Mouse (Mus musculus): ENCODE data around the gene Scn1b.

Gene Scn1b

DNA sequence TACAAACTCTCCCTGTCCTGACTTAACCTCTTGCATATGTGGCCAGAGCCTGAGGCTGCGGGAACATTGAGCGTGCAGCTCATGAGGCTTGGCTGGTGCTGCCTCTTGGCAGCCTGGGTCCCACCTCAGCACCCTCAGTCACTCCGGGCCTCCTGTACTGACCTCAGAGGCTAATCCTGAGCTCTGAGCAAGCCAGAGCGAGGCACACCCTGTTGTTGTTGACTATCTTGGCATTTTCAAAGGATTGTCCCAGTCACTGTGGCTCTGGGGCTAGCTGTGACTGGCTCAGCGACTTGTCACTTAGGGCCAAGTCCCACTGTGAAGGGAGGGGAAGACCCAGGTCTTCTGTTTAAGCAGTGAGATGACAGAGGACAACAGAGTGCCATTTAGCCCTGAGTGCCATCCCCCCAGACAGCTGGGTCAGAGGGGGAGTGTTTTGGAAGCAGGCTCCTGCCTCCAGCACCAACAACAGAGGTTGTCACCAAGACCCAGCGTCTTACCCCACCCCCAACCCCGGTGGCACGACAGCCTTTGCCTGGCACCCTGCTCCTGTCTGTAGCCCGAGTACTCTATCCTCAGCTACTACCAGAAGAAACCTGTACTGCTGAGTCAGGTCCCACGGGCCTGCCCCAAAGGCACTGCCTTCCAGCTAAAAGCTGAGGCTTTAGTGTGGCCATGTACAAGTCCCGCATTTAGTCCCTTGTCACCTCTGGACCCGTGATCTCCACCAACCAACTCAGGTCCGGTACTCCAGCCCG, 43.8 kb downstream of the Scn1b start:
- no peak for DNase-seq

DNA sequence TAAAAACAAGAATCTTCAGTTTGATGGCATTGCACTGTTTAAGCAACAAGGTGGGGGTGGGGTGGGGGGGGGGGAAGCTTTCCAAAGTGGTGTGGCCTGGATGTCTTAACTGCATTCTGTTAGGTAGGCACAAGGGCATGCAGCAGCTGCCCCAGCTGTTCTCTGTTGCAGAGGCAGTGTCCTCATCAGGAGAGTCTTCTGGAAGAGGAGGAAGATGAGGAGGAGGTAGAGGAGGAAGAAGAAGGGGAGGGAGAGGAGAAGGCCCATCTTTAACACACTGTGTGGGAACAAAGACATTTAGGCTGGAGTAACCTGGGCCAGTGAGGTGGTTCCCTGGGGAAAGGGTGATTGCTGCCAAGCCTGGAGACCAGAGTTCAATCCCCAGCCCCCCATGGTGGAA, 44.7 kb downstream of the Scn1b start:
- DNase-seq = no peak

DNA sequence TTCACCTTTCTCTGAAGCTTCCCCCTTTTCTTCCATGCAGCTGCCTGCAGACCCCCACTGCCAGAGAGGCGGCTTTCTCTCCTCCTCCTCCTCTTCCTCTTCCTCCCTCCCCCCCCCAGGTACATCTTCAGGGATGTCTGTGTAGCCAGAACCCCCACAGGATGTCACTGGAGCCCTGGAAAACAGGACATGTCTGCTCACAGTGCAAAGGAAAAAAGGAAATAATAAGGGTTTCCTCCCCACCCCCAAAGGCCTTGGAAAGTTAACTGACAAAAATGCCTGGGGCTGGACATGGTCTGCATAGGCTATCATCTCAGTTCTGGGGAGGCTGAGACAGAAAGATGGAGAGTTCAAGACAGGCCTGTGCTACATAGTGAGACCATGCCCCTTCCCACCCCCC, 45.7 kb downstream of the Scn1b start:
- DNase-seq = no peak

DNA sequence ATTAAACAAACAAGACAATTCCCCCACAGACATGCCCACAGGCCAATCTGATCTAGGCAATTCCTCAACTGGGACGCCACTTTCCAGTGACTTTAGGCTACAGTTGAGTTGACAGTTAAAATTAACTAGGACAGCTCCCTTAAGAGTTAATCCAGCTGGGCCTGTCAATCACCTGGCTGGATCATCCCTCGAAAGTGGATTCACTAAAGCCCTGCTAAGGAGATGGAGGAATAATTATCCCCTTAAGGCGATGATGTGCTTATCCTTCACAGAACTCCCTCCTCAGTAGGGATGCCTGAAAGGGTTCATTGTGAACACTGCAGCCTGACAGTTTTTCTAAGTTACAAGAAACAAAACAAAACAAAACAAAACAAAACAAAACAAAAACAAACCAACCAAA, 46.2 kb downstream of the Scn1b start:
- no peak for DNase-seq

DNA sequence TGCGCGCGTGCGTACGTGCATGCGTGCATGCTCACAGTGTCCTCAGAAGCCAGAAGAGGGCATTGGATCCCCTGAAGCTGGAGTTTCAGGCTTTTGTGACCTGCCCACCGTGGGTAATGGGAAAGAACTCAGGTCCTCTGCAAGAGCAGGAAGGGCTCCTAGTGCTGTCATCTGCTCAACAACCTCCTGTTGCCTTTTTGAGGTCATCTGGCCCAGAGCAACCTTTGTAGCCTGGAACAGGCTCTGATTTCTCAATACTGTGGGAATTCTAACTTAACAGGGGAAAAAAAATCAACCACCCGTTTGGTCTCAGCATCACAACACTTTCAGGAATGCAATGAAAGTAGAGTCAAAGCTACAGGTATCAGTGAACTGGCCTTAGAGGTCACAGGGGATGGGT, 47.1 kb downstream of the Scn1b start:
- no peak for DNase-seq

DNA sequence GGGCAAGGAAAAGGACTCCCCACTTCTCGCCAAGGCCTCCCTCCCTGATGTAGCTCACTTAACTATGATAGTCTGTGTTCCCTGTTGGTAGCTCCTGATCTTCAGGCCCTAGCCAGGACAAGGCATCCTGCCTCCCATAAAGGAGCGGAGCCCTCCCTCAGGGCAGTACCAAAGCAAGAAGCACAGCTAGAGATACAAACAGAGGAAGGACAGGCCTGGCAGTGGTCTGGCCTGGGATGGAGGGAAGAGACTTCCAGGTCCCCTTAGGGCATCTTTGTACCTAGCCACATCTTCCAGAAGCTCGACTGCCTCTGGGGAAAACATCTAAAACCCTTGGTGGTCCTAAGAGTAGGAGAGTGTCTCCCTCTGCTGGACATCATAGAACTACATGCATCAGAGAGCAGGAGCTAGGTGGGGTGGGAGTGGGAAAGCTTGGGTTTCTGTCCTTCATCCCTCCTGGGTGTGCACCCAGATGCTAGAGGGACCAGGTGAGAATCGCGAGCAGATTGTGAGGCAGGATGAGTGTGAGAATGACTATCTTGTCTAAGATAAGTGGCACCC, 48.8 kb downstream of the Scn1b start:
- DNase-seq = peak; percentile 42

DNA sequence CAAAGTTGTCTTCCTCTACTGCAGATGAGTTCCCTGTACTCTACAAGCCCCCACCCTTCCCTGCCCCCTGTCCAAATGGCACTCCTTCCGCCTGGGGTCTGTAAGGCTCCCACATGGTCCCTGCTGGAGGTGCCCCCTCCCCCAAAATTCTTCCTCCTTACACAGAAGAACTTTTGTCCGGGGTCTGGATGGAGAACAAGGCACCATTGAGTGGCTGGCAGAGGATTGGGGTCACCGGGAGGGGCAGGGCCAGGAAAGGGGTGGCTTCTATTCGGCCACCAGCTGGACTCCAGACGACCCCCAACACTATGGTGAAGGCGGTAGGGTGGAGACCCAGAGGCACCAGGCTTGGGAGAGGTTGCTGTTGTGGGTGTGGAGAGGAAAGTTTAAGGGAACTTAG, 49.3 kb downstream of the Scn1b start:
- no peak for DNase-seq

DNA sequence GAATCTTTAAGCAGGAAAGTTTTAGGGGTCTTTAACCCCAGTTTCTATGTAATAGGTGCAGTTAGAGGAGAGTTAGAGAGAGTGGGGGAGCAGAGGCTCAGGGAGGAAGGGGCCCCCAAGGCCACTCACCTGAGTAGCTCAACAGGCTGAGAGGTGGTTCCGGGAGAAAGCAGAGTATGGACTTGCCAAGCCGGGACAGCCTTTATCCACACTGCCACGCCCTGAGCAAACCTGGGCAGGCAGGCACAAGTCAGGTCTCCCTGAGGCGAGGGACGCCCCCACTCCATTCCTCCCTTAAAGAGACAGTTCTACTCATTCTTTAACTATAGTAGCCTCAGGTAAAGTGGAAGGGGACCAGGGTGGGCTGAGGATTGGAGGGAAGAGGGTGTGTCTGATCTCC, 50.3 kb downstream of the Scn1b start, which contains the start of gene Fxyd3:
Gene Fxyd3 (minus strand): TSS at position 213 of the 400 bp plus-strand sequence.
- no peak for DNase-seq

DNA sequence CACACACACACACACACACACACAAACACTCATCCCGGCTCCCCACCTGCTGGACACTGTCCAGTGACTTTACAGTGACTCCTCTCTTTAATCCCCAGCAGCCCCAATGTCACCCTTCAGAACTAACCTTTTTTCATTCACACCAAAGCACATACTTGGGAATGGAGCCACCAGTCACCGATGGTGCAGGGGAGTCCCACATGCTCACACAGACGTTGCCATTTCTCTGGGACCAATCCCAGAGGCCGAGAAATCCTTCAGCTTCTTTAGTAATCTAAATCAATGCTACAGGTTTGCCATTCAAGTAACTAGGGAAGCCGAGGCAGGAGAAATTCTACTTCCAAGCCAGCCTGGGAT, 52.1 kb downstream of the Scn1b start:
- DNase-seq = no peak

DNA sequence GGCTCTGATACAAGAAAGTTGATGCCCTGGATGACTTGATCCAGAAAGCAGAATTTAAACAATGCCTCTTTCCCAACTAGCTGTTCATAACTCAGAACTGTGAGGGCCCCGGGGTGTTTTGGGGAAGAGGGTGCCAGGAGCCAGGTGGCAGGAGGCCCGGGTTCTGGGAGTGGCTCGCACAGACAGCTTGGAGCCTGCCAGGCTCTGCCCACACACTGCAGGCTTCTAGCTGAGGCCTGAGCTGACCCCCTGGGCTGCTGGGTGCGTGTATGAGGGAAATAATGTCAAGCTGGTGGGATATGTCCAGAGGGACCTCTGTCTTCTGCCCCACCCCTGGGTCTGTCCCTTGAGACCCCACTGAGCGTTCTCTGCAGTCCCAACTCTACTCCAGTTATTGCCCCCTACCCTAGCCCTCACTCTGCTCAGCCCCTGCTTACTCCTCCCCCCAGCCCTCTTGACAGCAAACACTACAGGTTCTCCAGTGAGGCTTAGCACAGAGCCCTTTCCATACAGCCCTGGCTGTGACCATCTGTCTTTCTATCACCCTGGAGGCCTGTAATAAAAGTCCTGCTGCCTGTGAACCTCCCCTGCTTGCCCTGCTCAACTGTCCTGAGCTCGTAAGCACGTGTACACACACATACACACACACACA, 52.6 kb downstream of the Scn1b start:
- DNase-seq = no peak

DNA sequence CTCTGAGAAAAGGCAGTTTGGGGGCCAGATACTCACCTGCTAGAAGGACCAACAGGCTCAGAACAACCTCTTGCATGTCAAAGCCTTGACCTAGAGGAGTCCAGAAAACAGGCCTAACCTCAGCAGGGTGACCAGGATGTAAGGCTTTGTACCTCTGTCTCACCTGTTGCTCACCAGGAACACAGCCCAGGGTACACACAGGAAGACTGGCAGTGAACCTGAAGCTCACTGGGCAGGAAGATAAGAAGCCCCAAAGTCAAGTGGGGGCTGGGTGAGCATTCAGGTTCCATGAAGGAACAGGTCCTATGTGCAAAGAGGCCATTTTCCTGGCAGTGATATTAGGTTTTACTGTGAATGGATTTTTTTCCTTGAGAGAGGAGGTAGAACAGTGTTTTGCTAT, 53.3 kb downstream of the Scn1b start:
- DNase-seq = no peak

DNA sequence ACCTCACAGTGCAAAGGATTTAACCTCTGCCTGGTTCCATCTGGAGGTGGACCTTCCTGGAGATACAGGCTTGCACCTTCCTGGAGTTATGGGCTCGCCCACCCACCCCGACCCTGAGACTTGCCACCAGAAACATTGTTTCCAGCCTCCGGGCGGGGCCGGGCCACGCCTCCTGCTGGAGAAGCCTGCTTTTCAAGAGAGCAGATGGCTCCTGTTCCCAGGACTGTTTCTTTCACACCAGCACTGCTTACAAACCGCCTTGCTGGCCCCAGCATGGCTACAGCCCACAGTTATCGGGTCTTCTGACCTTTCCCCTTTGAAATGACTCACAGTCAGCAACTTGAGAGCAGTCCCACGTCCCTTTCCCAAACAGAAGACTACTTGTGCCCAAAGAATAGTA, 54.5 kb downstream of the Scn1b start:
- DNase-seq = no peak

DNA sequence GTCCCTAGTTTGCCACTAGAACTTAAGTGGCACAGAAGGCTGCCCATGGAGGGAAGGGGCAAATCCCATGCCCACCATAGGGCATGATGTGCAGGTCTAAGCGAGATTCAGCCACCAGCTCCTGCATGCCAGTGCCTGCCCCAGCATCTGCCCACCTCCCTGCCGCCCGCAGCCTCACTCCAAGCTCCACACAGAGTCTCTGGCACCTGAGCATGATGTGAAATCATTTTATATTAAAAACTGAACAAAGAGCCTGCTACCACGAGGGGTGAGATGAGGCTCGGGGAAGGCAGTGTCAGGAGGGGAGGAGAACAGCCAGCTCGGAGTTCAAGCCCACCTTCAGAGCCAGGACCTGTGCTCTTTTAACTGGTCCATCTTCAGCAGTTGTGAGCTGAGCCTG, 56.5 kb downstream of the Scn1b start:
- DNase-seq = no peak

DNA sequence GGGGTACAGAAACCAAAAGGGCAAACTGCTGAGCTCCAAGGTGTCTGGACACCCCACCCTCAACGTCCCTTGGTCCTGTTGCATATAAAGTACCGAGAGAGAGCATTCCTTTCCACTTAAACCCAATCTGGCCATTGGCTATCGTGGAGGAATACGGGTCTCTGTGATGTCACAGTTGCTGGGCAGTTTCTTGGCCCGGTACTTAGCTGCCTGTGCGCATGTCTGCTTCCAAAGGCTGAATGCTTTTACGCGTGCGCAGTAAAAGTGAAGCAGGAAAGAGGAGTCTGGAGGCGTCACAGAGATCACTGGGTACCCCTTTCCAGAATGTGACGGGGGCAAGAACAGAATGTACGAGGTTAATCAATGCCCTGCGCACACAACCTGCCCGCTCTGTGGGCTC, 57.3 kb downstream of the Scn1b start:
- DNase-seq = no peak

DNA sequence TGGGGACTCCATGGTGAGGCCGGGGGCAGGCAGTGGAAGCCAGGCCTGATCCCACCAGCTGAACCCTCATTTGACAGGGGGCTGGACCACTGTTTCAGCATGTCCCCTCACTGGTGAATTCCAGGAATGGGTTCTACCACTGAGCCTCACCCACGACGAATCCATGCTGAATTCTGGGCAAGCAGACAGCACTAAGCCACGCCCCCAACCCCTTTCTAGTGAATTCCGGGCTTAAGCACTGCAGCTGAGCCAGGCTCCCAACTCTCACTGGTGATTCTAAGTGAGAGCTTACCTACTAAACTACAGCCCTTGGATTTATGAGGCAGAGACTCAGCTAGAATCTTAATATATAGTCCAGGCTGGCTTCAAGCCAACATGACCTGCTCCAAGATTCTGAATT, 59.0 kb downstream of the Scn1b start:
- DNase-seq = peak; percentile 37

Measured in right cerebral cortex, postnatal 4 days (tissue).